ENCODE assay signal across 14 mouse cellular contexts in the genomic region with DNA sequence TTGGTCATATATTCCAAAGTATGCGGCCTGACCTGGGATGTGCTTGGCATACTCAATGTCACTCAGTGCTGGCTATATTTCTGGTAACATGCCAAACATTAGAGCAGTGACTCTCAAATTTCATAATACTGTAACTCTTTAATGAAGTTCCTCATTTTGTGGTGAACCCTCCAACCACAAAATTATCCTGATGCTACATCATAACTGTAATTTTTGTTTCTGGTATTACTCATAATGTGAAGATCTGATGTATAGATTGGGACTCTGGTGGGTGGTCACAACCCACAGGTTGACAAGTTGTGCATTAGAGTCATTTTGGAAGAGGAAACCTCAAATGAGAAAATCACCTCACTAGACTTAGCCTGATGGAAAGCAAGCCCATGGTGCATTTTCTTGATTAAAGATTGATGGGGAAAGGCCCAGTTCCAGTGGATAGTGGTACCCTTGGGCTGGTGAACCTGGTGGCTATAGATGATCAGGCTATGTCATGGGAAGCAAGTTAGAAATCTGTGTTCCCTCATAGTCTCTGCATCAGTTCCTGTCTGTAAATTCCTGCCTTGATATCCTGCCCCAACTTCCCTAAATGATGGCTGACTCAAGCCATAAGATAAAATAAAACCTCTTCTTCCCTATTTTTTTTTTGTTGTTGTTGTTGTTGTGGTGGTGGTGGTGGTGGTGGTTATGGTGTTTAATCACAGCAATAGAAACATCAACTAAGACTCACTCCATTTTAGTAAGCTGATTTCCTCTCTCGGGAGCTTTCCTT.
"Had no signal": no experiment of that assay in that cellular context is flagged by ENCODE, and none has a peak within 500 bp of the region (broad histone marks: within the 10 kb centered on the region; RNA-seq: fewer than 3 reads in every experiment).

No protein-coding gene starts in this region.

- H3K27me3 ChIP-seq: limb, embryonic 13.5 days; liver, embryonic 15.5 days; midbrain, embryonic 12.5 days; neural tube, embryonic 12.5 days had no signal

- H3K9ac ChIP-seq: limb, embryonic 13.5 days; liver, embryonic 15.5 days; lung, embryonic 14.5 days; midbrain, embryonic 12.5 days; neural tube, embryonic 12.5 days had no signal

- H3K4me2 ChIP-seq: limb, embryonic 13.5 days; liver, embryonic 15.5 days; lung, embryonic 14.5 days; midbrain, embryonic 12.5 days; neural tube, embryonic 12.5 days had no signal

- DNase-seq: kidney, adult 18-20 months; kidney, postnatal 10 days; kidney, postnatal 4 days; left cerebral cortex, postnatal 4 days; lung, embryonic 14.5 days; lung, postnatal 10 days; lung, postnatal 4 days; thymus, adult 2 months; thymus, postnatal 25 days had no signal

- H3K27ac ChIP-seq: layer of hippocampus, adult 2 months; limb, embryonic 13.5 days; liver, embryonic 15.5 days; midbrain, embryonic 12.5 days; neural tube, embryonic 12.5 days had no signal

- H3K4me1 ChIP-seq: limb, embryonic 13.5 days; liver, embryonic 15.5 days; midbrain, embryonic 12.5 days; neural tube, embryonic 12.5 days had no signal

- H3K4me3 ChIP-seq: layer of hippocampus, adult 2 months; limb, embryonic 13.5 days; liver, embryonic 15.5 days; midbrain, embryonic 12.5 days; neural tube, embryonic 12.5 days had no signal

- H3K9me3 ChIP-seq: limb, embryonic 13.5 days; liver, embryonic 15.5 days; midbrain, embryonic 12.5 days; neural tube, embryonic 12.5 days had no signal

- H3K36me3 ChIP-seq: limb, embryonic 13.5 days; liver, embryonic 15.5 days; midbrain, embryonic 12.5 days; neural tube, embryonic 12.5 days had no signal
